ENCODE assay signal across 7 mouse cellular contexts in genomic region chr9:37146353-37146602, GRCm38 (mm10). TPM values are rescaled to one million over a fixed set of nuclear protein-coding genes. Genes with fewer than 3 reads are reported as not detected.
DNase-seq lines count a peak whose midpoint lies in the region; ATAC-seq and TF ChIP-seq lines count a peak whose summit lies in the region.

No protein-coding gene starts in this region.

- 0 out of 2 replicates have a peak, but pooled peaks cover 4% of the 10 kb centered on the region for H3K27me3 ChIP-seq in lung, embryonic 14.5 days (ENCODE audit: insufficient read depth, low read length)
- H3K27me3 ChIP-seq in intestine, embryonic 15.5 days (replicated peaks): no peaks in the 10 kb centered on the region
- H3K27me3 ChIP-seq in midbrain, embryonic 16.5 days (ENCODE audit: control insufficient read depth, insufficient read depth, low read depth, low read length): no peaks in the 10 kb centered on the region

- no peak for TF ChIP-seq POLR2A in embryonic fibroblast, embryonic 13.5 days (IDR thresholded peaks at IDR 0.05; ENCODE audit: low read depth, low read length)

- H3K9me3 ChIP-seq in lung, embryonic 14.5 days (ENCODE audit: low read depth, low read length): no peaks in the 10 kb centered on the region
- no peaks in the 10 kb centered on the region for H3K9me3 ChIP-seq in intestine, embryonic 15.5 days
- H3K9me3 ChIP-seq in midbrain, embryonic 16.5 days (replicated peaks; ENCODE audit: control insufficient read depth, low read length, poor library complexity, severe bottlenecking): no peaks in the 10 kb centered on the region

- H3K4me3 ChIP-seq in lung, embryonic 14.5 days (ENCODE audit: low read depth, low read length): peak overlapping the region; percentile 69
- peak overlapping the region; percentile 63 for H3K4me3 ChIP-seq in embryonic fibroblast, embryonic 13.5 days (ENCODE audit: insufficient read depth, low read length)
- peak overlapping the region; percentile 74 for H3K4me3 ChIP-seq in intestine, embryonic 15.5 days (replicated peaks)
- H3K4me3 ChIP-seq in midbrain, embryonic 16.5 days (ENCODE audit: low read depth, low read length): peak overlapping the region; percentile 85

- H3K4me1 ChIP-seq in lung, embryonic 14.5 days (ENCODE audit: insufficient read depth): peaks cover 5% of the 10 kb centered on the region; the same call in 1 of the 2 replicates
- peaks cover 10% of the 10 kb centered on the region; the same call in 1 of the 2 replicates for H3K4me1 ChIP-seq in embryonic fibroblast, embryonic 13.5 days (ENCODE audit: control insufficient read depth, insufficient read depth, low read length)
- H3K4me1 ChIP-seq in intestine, embryonic 15.5 days (replicated peaks): peaks cover 18% of the 10 kb centered on the region
- H3K4me1 ChIP-seq in midbrain, embryonic 16.5 days (ENCODE audit: control insufficient read depth, insufficient read depth, low read length): peaks cover 26% of the 10 kb centered on the region

- DNase-seq in lung, embryonic 14.5 days: no peak
- DNase-seq in lung, postnatal 25 days (ENCODE audit: low spot score): no peak
- DNase-seq in retina, postnatal 1 day: no peak
- no peak for DNase-seq in adrenal gland, postnatal 4 days (ENCODE audit: low spot score in 2 of 2)

- H3K4me2 ChIP-seq in lung, embryonic 14.5 days: peak overlapping the region; percentile 91
- peak overlapping the region; percentile 91 for H3K4me2 ChIP-seq in intestine, embryonic 15.5 days (replicated peaks)
- peak overlapping the region; percentile 96 for H3K4me2 ChIP-seq in midbrain, embryonic 16.5 days (ENCODE audit: low read length)

- H3K36me3 ChIP-seq in lung, embryonic 14.5 days (ENCODE audit: insufficient read depth): no peaks in the 10 kb centered on the region
- no peaks in the 10 kb centered on the region for H3K36me3 ChIP-seq in intestine, embryonic 15.5 days
- no peaks in the 10 kb centered on the region for H3K36me3 ChIP-seq in midbrain, embryonic 16.5 days (ENCODE audit: control insufficient read depth, insufficient read depth, low read length)

- ATAC-seq in lung, embryonic 14.5 days (ENCODE audit: insufficient read depth): peak; percentile 37
- peak; percentile 62 for ATAC-seq in intestine, embryonic 15.5 days
- ATAC-seq in midbrain, embryonic 16.5 days: peak; percentile 41

- H3K9ac ChIP-seq in lung, embryonic 14.5 days: peak overlapping the region; percentile 79
- H3K9ac ChIP-seq in intestine, embryonic 15.5 days: peak overlapping the region; percentile 71
- peak overlapping the region; percentile 97 for H3K9ac ChIP-seq in midbrain, embryonic 16.5 days (ENCODE audit: low read depth, low read length)

- TF ChIP-seq CTCF in lung, embryonic 14.5 days (IDR thresholded peaks at IDR 0.05; ENCODE audit: low read depth): no peak
- TF ChIP-seq CTCF in embryonic fibroblast, embryonic 13.5 days (IDR thresholded peaks at IDR 0.05; ENCODE audit: borderline replicate concordance, insufficient read depth, low read length): no peak

- WGBS in lung, embryonic 14.5 days: 1% methylated on average over 12 of the region's 12 CpGs
- 2% methylated on average over 12 of the region's 12 CpGs for WGBS in intestine, embryonic 15.5 days
- 2% methylated on average over 12 of the region's 12 CpGs for WGBS in midbrain, embryonic 16.5 days

- H3K27ac ChIP-seq in lung, embryonic 14.5 days (ENCODE audit: low read depth): peak overlapping the region; percentile 97
- H3K27ac ChIP-seq in embryonic fibroblast, embryonic 13.5 days (ENCODE audit: insufficient read depth, low read length): peak overlapping the region; percentile 74
- H3K27ac ChIP-seq in intestine, embryonic 15.5 days: peak overlapping the region; percentile 97
- H3K27ac ChIP-seq in midbrain, embryonic 16.5 days (ENCODE audit: low read length): peak overlapping the region; percentile 99

RNA-seq across cellular contexts. Expression of gene Pknox2, which starts 0.9 kb away (rescaled TPM):
- 6.7 and 7.1 TPM in 2 replicates for polyA plus RNA-seq in lung, embryonic 14.5 days (2014; fragmentation: Nextera tagmentation; extraction: Ambion mirVana)
- 20.3 and 23.7 TPM in 2 replicates for polyA plus RNA-seq in embryonic fibroblast, embryonic 13.5 days (2011; ENCODE audit: insufficient read length, low read depth, missing spikeins)
- 7.9 and 8.2 TPM in 2 replicates for polyA plus RNA-seq in intestine, embryonic 15.5 days (2015; fragmentation: Nextera tagmentation; extraction: Ambion mirVana)
- 32.5 and 34.3 TPM in 2 replicates for polyA plus RNA-seq in midbrain, embryonic 16.5 days (2015; fragmentation: Nextera tagmentation; extraction: Ambion mirVana)
- 1 to 10 TPM; 6.4 to 6.8 TPM for total RNA-seq in adrenal gland, postnatal 4 days (2021)
